Mouse (Mus musculus): ENCODE data around the gene Pygb. TPM values are rescaled to one million over a fixed set of nuclear protein-coding genes. Genes with fewer than 3 reads are reported as not detected.

Pygb gene
- polyA plus RNA-seq, 1 experiment from 2014 or later = 57.8 TPM

- Histone ChIP-seq H3K27ac (ENCODE audit: low read depth, low read length) (no peak overlapping the region), H3K27me3 (ENCODE audit: control insufficient read depth, insufficient read depth, low read length) (no peaks in the 10 kb centered on the region), H3K9ac (ENCODE audit: low read depth, low read length) (no peak overlapping the region), H3K4me2 (replicated peaks; ENCODE audit: low read depth, low read length) (no peak overlapping the region), H3K4me1 (ENCODE audit: control insufficient read depth, insufficient read depth, low read length) (peaks cover 8% of the 10 kb centered on the region; the same call in 1 of the 2 replicates), H3K9me3 (ENCODE audit: control insufficient read depth, low read length) (no peaks in the 10 kb centered on the region), H3K36me3 (ENCODE audit: control insufficient read depth, insufficient read depth, low read length) (no peaks in the 10 kb centered on the region), H3K4me3 (ENCODE audit: low read length) (no peak overlapping the region)
- no peak for ATAC-seq (ENCODE audit: low FRiP score, low TSS enrichment)
- 88% methylated on average over 2 of the region's 2 CpGs for WGBS
These were observed 3.7 kb upstream of the Pygb start for GRCm38 (mm10) chr2:150782801-150783200.

DNA sequence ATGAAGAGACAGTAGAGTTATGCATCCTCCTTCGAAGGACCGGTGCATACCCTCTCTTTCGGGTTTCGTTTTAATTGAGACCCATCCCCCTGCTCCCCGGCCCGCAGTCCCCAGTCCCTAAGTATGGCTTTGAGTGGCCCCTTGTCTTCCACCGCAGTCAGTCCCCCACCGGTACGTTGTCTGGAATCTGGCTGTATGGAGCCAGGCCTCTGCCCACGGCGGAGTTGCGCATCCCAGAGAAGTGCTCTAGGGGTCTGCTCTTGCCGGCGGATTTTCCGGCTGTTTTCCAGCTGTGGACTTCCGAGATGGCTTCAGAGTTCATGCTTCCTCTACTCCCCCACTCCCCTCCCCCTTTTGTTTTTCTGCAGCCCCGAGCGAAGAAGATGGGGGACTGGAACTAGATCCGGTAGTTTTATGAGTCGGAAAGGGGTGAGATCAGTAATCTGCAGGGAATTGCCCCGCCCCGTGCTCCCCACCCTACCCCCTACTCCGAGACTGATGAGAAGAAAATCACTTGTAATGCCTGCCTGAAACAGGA lies 768 bp downstream of the Pygb start:
- H3K4me2 ChIP-seq (replicated peaks; ENCODE audit: low read depth, low read length) = peak overlapping the region; percentile 80
- peak overlapping the region; percentile 52; the same call in 1 of the 2 replicates for H3K27ac ChIP-seq (ENCODE audit: low read depth, low read length)
- H3K9me3 ChIP-seq (ENCODE audit: control insufficient read depth, low read length) = no peaks in the 10 kb centered on the region
- peak; percentile 62 for ATAC-seq (ENCODE audit: low FRiP score, low TSS enrichment)
- H3K4me3 ChIP-seq (ENCODE audit: low read length) = peak overlapping the region; percentile 77
- peak overlapping the region; percentile 74 for H3K9ac ChIP-seq (ENCODE audit: low read depth, low read length)
- peaks cover 23% of the 10 kb centered on the region for H3K4me1 ChIP-seq (ENCODE audit: control insufficient read depth, insufficient read depth, low read length)
- H3K36me3 ChIP-seq (ENCODE audit: control insufficient read depth, insufficient read depth, low read length) = peaks cover 8% of the 10 kb centered on the region; the same call in 1 of the 2 replicates
- H3K27me3 ChIP-seq (ENCODE audit: control insufficient read depth, insufficient read depth, low read length) = no peaks in the 10 kb centered on the region
- WGBS = under 1% methylated on average over 23 of the region's 23 CpGs

- Histone ChIP-seq H3K4me2 (replicated peaks; ENCODE audit: low read depth, low read length) (peak overlapping the region; percentile 25; the same call in 1 of the 2 replicates), H3K27me3 (ENCODE audit: control insufficient read depth, insufficient read depth, low read length) (no peaks in the 10 kb centered on the region), H3K4me3 (ENCODE audit: low read length) (no peak overlapping the region), H3K27ac (ENCODE audit: low read depth, low read length) (no peak overlapping the region; the same call in 1 of the 2 replicates), H3K9ac (ENCODE audit: low read depth, low read length) (peak overlapping the region; percentile 23; the same call in 1 of the 2 replicates), H3K36me3 (ENCODE audit: control insufficient read depth, insufficient read depth, low read length) (peaks cover 14% of the 10 kb centered on the region; the same call in 1 of the 2 replicates), H3K9me3 (ENCODE audit: control insufficient read depth, low read length) (no peaks in the 10 kb centered on the region), H3K4me1 (ENCODE audit: control insufficient read depth, insufficient read depth, low read length) (peaks cover 23% of the 10 kb centered on the region)
- ATAC-seq (ENCODE audit: low FRiP score, low TSS enrichment) = no peak
- 63% methylated on average over 4 of the region's 4 CpGs for WGBS
These were observed 2.4 kb downstream of the Pygb start for GRCm38 (mm10) chr2:150788768-150789550.

DNA sequence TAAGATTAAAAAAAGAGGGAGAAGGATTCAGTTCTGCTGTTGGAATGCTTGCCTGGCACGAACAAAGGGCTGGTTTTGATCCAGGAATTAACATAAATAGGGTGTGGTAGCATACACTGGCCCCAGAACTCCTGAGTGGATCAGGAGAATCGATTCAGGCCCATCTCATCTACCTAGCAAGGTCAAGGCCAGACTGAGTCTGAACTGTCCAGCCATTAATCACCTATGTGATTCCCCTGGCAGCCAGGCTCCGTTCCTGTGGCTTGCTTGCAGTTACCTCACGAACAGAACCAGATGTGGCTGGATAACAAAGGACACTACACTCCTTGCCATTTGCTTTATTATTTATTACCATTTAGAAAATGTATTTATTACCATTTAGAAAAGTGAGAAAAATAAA lies 6.8 kb downstream of the Pygb start:
- Histone ChIP-seq H3K4me3 (ENCODE audit: low read length) (no peak overlapping the region), H3K4me1 (ENCODE audit: control insufficient read depth, insufficient read depth, low read length) (peaks cover 10% of the 10 kb centered on the region), H3K9ac (ENCODE audit: low read depth, low read length) (no peak overlapping the region), H3K4me2 (replicated peaks; ENCODE audit: low read depth, low read length) (no peak overlapping the region), H3K27me3 (ENCODE audit: control insufficient read depth, insufficient read depth, low read length) (no peaks in the 10 kb centered on the region), H3K36me3 (ENCODE audit: control insufficient read depth, insufficient read depth, low read length) (peaks cover 40% of the 10 kb centered on the region), H3K9me3 (ENCODE audit: control insufficient read depth, low read length) (no peaks in the 10 kb centered on the region), H3K27ac (ENCODE audit: low read depth, low read length) (no peak overlapping the region)
- ATAC-seq (ENCODE audit: low FRiP score, low TSS enrichment) = no peak
- WGBS = 69% methylated on average over 4 of the region's 4 CpGs

GRCm38 (mm10) chr2:150798084-150798483 lies 11.5 kb downstream of the Pygb start:
- no peak overlapping the region for H3K4me2 ChIP-seq (replicated peaks; ENCODE audit: low read depth, low read length)
- no peaks in the 10 kb centered on the region for H3K4me1 ChIP-seq (ENCODE audit: control insufficient read depth, insufficient read depth, low read length)
- no peak overlapping the region for H3K27ac ChIP-seq (ENCODE audit: low read depth, low read length)
- WGBS = 81% methylated on average over 7 of the region's 7 CpGs
- peaks cover 46% of the 10 kb centered on the region for H3K36me3 ChIP-seq (ENCODE audit: control insufficient read depth, insufficient read depth, low read length)
- H3K4me3 ChIP-seq (ENCODE audit: low read length) = no peak overlapping the region
- no peak for ATAC-seq (ENCODE audit: low FRiP score, low TSS enrichment)
- H3K9me3 ChIP-seq (ENCODE audit: control insufficient read depth, low read length) = no peaks in the 10 kb centered on the region
- H3K27me3 ChIP-seq (ENCODE audit: control insufficient read depth, insufficient read depth, low read length) = no peaks in the 10 kb centered on the region
- H3K9ac ChIP-seq (ENCODE audit: low read depth, low read length) = no peak overlapping the region

DNA sequence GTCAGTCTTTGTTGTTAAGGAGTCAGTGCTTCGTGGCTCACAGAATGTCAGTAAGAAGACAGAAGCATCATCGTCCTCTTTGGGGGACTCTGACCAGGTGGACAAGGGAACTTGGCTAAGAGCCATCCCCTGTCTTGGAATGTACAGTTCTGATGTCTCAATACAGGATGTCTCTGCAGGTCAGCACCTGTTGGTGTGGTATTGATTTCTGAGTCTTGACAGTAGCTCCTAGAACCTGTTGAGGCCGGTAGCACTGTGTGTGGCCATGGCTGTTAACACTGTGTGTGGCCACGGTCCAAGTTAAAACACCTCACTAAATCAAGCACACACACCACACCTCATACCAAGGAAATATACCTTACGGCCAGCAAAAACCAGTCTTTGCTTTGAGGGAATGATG lies 14.1 kb downstream of the Pygb start:
- Histone ChIP-seq H3K9me3 (ENCODE audit: control insufficient read depth, low read length) (no peaks in the 10 kb centered on the region), H3K27ac (ENCODE audit: low read depth, low read length) (no peak overlapping the region), H3K4me2 (replicated peaks; ENCODE audit: low read depth, low read length) (no peak overlapping the region), H3K4me1 (ENCODE audit: control insufficient read depth, insufficient read depth, low read length) (no peaks in the 10 kb centered on the region), H3K9ac (ENCODE audit: low read depth, low read length) (no peak overlapping the region), H3K36me3 (ENCODE audit: control insufficient read depth, insufficient read depth, low read length) (peaks cover 48% of the 10 kb centered on the region), H3K4me3 (ENCODE audit: low read length) (no peak overlapping the region), H3K27me3 (ENCODE audit: control insufficient read depth, insufficient read depth, low read length) (no peaks in the 10 kb centered on the region)
- ATAC-seq (ENCODE audit: low FRiP score, low TSS enrichment) = no peak
- WGBS = 92% methylated on average over 5 of the region's 5 CpGs

GRCm38 (mm10) chr2:150803035-150803434 lies 16.5 kb downstream of the Pygb start:
- H3K9ac ChIP-seq (ENCODE audit: low read depth, low read length) = no peak overlapping the region
- no peak for ATAC-seq (ENCODE audit: low FRiP score, low TSS enrichment)
- H3K9me3 ChIP-seq (ENCODE audit: control insufficient read depth, low read length) = no peaks in the 10 kb centered on the region
- H3K27ac ChIP-seq (ENCODE audit: low read depth, low read length) = no peak overlapping the region
- H3K4me1 ChIP-seq (ENCODE audit: control insufficient read depth, insufficient read depth, low read length) = no peaks in the 10 kb centered on the region
- no peak overlapping the region for H3K4me3 ChIP-seq (ENCODE audit: low read length)
- H3K27me3 ChIP-seq (ENCODE audit: control insufficient read depth, insufficient read depth, low read length) = no peaks in the 10 kb centered on the region
- peaks cover 57% of the 10 kb centered on the region for H3K36me3 ChIP-seq (ENCODE audit: control insufficient read depth, insufficient read depth, low read length)
- H3K4me2 ChIP-seq (replicated peaks; ENCODE audit: low read depth, low read length) = no peak overlapping the region
- WGBS = 93% methylated on average over 1 of the region's 1 CpGs

GRCm38 (mm10) chr2:150808381-150808780 lies 21.8 kb downstream of the Pygb start:
- Histone ChIP-seq H3K4me1 (ENCODE audit: control insufficient read depth, insufficient read depth, low read length) (no peaks in the 10 kb centered on the region), H3K9ac (ENCODE audit: low read depth, low read length) (no peak overlapping the region), H3K4me3 (ENCODE audit: low read length) (no peak overlapping the region), H3K27ac (ENCODE audit: low read depth, low read length) (no peak overlapping the region), H3K4me2 (replicated peaks; ENCODE audit: low read depth, low read length) (no peak overlapping the region), H3K9me3 (ENCODE audit: control insufficient read depth, low read length) (no peaks in the 10 kb centered on the region), H3K36me3 (ENCODE audit: control insufficient read depth, insufficient read depth, low read length) (peaks cover 85% of the 10 kb centered on the region), H3K27me3 (ENCODE audit: control insufficient read depth, insufficient read depth, low read length) (no peaks in the 10 kb centered on the region)
- 86% methylated on average over 6 of the region's 6 CpGs for WGBS
- no peak for ATAC-seq (ENCODE audit: low FRiP score, low TSS enrichment)

- Histone ChIP-seq H3K36me3 (ENCODE audit: control insufficient read depth, insufficient read depth, low read length) (peaks cover 85% of the 10 kb centered on the region), H3K9me3 (ENCODE audit: control insufficient read depth, low read length) (no peaks in the 10 kb centered on the region), H3K4me3 (ENCODE audit: low read length) (no peak overlapping the region), H3K4me2 (replicated peaks; ENCODE audit: low read depth, low read length) (no peak overlapping the region), H3K4me1 (ENCODE audit: control insufficient read depth, insufficient read depth, low read length) (no peaks in the 10 kb centered on the region), H3K27me3 (ENCODE audit: control insufficient read depth, insufficient read depth, low read length) (no peaks in the 10 kb centered on the region), H3K9ac (ENCODE audit: low read depth, low read length) (no peak overlapping the region), H3K27ac (ENCODE audit: low read depth, low read length) (no peak overlapping the region)
- 93% methylated on average over 6 of the region's 6 CpGs for WGBS
- no peak for ATAC-seq (ENCODE audit: low FRiP score, low TSS enrichment)
These were observed 22.3 kb downstream of the Pygb start for GRCm38 (mm10) chr2:150808812-150809211.

Data from kidney, embryonic 14.5 days (tissue).